Mouse (Mus musculus): Measurements from ENCODE around the gene Gphn. TPM values are rescaled to one million over a fixed set of nuclear protein-coding genes. Genes with fewer than 3 reads are reported as not detected.
"Not testable (repeated sequence)": the region's sequence is repeated elsewhere in the genome, so short reads cannot be mapped to it uniquely, and the experiment has no call there.

Gene Gphn
- total RNA-seq, 2 experiments from 2014 or later: 78.9 to 81.8 TPM

DNA sequence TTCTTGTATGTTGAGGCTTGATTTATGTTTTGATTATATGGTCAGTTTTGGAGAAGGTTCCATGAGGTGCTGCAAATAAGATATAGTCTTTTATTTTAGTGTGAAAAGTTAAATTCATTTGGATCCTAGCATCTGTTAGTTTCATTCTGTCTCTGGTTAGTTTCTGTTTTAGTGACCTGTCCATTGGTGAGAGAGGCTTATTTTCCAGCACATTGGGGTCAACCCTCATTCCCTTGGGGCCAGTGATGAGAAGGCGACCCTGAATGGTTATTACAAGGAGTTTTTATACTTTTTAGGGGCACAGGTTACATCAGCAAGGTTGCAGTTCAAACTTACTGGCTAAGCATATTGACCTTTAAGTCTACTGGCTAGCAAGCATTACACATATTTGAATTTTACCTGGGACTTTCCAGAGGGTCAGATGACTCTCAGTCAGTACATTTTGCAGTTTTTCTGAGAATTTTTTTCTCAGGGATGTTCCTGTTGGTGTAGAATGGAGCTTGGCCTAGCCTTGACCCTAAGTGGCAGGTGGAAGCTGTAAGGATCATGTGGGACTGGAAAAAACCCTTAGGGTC lies 72.7 kb downstream of the Gphn start:
- intact Hi-C loops (cut with DNase I): no loop called here
- no peak for DNase-seq (ENCODE audit: extremely low spot score in 1 of 2, low spot score in 2 of 2)

DNA sequence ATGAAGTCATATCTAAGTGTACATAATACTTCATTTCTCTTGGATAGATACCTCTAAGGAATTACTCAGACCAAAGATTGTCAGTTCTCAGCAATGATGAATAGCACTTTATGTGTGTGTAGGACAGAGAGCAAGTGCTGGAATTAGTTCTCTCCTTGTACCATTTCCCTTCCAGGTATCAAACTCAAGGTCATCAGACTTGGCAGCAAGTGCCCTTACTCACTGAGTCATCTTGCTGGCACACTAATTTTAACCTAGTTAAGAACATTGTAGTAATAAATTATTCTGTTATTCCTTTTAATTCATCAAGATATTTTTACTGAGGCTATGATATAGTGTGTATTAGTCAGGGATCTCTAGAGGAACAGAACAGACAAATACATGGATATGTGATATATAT lies 88.9 kb downstream of the Gphn start:
- intact Hi-C loops (cut with DNase I): no loop called here
- DNase-seq (ENCODE audit: extremely low spot score in 1 of 2, low spot score in 2 of 2): no peak

- no peak for DNase-seq (ENCODE audit: extremely low spot score in 1 of 2, low spot score in 2 of 2)
- intact Hi-C loops (cut with DNase I): no loop called here
Measured at GRCm38 (mm10) chr12:78327946-78328345, 101.8 kb downstream of the Gphn start.

DNA sequence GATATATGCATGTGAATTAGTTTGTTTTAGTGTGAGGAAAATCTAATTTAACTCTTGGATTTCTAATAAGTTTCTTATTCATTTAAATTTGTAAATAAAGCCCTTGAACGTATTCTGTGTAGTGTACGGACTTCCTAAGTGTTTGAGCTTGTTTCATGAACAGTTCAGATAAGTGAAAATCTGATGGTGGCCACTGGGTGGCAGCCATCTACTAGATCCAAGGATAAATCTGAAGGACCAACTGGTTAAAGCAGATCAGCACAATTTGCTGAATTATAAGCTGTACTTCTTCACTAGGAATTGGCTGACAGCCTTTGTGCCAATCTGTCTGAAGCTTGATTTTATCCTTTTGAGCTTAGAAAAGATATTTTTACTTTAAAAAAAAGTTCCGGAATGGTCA lies 105.9 kb downstream of the Gphn start:
- intact Hi-C loops (cut with DNase I): no loop called here
- DNase-seq (ENCODE audit: extremely low spot score in 1 of 2, low spot score in 2 of 2): peak; percentile 56 to 59

DNA sequence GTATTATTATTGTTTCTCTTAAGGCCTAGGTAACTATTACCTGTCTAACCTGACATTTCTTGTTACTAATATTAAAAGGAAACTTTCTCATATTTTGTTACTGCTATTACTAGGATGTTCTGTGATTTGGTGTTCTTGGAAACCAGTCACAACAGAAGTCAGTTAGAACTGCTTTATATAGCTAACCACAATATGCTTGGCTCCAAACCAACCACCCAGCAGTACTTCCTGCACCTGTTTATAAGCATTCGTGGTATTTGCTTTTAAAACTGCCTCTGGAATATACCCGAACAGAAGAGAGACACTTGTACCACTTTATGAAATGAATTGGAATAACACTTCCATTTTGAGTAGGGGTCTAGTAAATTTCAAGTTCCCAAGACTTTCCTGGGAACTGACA lies 130.3 kb downstream of the Gphn start:
- intact Hi-C loops (cut with DNase I): no loop called here
- no peak for DNase-seq (ENCODE audit: extremely low spot score in 1 of 2, low spot score in 2 of 2)

DNA sequence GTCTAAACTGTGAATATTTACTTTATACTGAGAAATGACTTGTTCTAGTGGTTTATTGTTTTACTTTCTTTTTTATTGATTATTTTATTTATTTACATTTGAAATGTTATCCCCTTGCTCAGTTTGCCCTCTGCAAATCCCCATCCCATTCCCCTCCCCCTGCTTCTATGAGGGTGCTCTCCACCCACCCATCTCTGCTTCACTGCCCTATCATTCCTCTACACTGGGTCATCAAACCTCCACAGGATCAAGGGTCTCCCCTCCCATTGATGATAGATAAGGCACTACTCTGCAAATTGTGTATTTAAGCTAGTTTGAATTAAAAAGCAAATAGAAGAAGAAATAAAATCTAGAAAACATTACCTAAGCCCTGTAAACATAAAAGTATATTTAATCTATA lies 163.1 kb downstream of the Gphn start:
- intact Hi-C loops (cut with DNase I): no loop called here
- DNase-seq (ENCODE audit: extremely low spot score in 1 of 2, low spot score in 2 of 2): no peak

DNA sequence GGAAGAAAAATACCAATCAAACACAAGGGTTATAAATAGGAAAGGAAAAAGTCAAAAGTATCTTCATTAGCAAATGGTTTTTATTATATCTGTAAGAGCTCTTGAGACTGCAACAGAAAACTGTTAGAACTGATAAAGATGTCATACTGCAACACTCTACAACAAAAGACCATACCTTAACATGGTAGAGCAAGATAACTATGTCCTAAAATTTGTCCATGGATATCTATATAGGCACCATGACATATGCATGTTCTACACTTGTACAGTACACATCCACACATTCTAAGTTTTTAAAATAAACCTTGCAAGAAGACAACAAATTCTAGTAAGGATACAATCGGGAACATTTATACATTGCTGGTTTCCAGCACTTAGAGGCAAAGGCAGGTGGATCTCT lies 169.1 kb downstream of the Gphn start:
- no peak for DNase-seq (ENCODE audit: extremely low spot score in 1 of 2, low spot score in 2 of 2)
- intact Hi-C loops (cut with DNase I): no loop called here

- not testable (repeated sequence) for DNase-seq (ENCODE audit: extremely low spot score in 1 of 2, low spot score in 2 of 2)
Measured at GRCm38 (mm10) chr12:78407518-78407917, 181.3 kb downstream of the Gphn start.

DNA sequence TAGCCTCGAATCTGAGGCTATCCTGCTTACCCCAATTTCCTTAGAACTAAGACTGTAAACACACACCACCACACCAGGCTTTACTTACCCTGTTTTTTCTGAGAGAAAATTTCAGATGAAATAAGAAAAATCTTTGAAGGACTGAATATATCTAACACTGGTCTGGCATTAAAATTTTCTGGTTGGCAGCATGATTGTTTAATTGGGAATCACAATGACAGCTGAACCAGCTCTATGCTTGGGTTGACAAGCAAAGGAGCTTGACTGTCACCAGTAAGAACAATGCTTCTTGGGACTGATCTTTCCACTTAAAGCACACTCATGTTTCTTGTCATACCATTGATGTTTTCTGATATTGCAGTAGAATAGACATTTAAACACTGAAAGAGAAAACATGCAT lies 296.0 kb downstream of the Gphn start:
- intact Hi-C loops (cut with DNase I): no loop called here
- no peak for DNase-seq (ENCODE audit: extremely low spot score in 1 of 2, low spot score in 2 of 2)

More at GRCm38 (mm10) chr12:78407518-78407917, 181.3 kb downstream of the Gphn start:
- intact Hi-C loops (cut with DNase I): not testable (repeated sequence)

DNA sequence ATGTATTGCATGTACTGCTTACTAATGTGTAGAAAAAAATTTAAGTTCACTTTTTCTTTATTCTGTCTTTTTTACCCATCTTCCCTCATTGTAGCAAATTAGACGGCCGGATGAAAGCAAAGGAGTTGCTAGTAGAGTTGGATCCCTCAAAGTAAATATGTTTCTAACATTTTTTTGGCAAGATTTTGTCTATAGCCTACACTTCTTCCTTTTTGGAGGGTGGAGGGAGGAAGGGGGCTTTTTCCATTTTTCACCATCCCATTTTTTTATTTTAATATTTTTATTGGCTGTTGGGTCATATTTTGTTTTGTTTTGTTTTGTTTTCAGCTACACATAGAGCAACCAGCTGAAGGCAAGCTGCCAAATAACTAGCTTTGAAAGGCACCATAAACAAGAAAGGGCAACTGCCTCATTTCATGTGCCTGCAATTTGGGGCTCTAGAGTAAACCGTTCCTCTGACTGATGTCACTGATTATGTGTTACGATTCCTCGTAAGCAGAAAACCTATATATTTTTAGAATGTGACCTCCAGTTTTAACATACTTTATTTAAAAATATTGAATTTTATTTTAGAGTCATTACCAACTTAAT lies 296.7 kb downstream of the Gphn start:
- intact Hi-C loops (cut with DNase I): no loop called here
- no peak for DNase-seq (ENCODE audit: extremely low spot score in 1 of 2, low spot score in 2 of 2)

DNA sequence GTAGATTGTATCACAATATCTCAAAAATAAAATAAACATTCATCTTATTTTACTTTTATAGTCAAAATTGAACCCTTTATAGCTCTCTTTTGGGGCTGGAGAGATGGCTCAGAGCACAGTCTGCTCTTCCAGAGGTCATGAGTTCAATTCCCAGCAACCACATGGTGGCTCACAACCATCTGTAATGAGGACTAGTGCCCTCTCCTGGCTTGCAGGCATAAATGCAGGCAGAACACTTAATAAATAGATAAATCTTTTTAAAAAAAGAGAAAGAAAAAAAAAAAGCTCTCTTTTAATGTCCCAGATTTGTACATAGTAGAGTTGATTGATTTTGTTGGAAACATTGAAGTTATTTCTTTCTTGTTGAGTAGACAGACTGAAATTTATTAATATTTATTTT lies 311.4 kb downstream of the Gphn start:
- DNase-seq (ENCODE audit: extremely low spot score in 1 of 2, low spot score in 2 of 2); intact Hi-C loops (cut with DNase I): not testable (repeated sequence)

GRCm38 (mm10) chr12:78550913-78551312 lies 324.7 kb downstream of the Gphn start:
- intact Hi-C loops (cut with DNase I): no loop called here
- DNase-seq (ENCODE audit: extremely low spot score in 1 of 2, low spot score in 2 of 2): no peak

DNA sequence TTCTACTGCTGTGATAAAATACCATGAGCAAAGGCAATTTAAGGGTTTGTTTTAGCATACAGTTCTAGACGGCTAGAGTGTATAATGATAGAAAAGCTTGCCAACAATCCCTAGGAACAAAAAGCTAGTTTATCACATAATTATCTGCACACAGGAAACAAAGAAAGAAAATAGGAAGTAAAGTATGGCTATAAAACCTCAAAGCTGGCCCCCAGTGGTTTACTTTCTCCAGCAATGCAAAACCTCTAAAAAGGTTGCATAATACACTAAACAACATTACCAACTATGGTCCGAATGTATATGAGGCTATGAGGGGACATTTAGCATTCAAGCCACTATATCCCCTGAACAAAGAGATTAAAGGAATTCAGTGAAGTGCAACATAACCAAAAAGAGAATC lies 405.6 kb downstream of the Gphn start:
- intact Hi-C loops (cut with DNase I): no loop called here
- DNase-seq (ENCODE audit: extremely low spot score in 1 of 2, low spot score in 2 of 2): no peak

DNA sequence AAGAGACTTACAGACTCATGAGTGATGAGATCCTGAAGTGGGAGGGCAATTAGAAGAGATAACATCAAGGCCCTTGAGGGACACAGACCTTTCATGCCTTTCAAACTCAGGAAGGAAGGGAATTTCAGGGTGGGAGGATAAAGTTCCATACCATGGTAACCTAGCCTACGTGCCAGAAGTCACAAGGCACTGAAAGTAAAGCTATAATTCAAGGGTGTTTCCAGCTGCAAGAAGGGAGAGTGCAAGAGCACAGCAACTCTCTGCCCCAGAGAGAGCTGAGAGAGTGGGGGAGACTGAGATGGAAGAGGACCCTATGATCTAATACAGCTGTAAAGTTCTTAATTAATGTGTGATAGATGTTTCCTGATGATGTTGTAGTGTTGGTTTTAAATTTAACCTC lies 413.3 kb downstream of the Gphn start:
- intact Hi-C loops (cut with DNase I): no loop called here
- no peak for DNase-seq (ENCODE audit: extremely low spot score in 1 of 2, low spot score in 2 of 2)

GRCm38 (mm10) chr12:78640086-78640485 lies 413.9 kb downstream of the Gphn start:
- intact Hi-C loops (cut with DNase I): no loop called here
- DNase-seq (ENCODE audit: extremely low spot score in 1 of 2, low spot score in 2 of 2): no peak

DNA sequence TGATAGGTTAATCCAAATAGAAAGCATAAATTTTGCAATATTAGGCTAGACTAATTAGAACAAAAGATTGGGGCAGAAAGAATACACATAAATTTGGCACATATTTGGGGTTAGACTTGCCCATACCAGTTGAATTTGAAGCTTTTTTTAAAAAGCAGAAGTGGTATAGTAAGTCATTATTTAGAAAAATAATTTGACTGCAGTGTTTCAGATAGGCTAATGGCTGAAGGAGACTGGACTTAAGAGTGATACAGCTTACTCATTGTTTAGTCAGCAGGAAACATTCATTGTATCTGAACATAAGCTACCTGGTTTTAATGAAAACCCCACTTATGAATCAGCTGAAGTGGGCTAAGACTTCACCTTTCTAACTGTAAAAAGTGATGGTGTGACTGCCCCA lies 415.0 kb downstream of the Gphn start:
- DNase-seq (ENCODE audit: extremely low spot score in 1 of 2, low spot score in 2 of 2): no peak
- intact Hi-C loops (cut with DNase I): no loop called here

DNA sequence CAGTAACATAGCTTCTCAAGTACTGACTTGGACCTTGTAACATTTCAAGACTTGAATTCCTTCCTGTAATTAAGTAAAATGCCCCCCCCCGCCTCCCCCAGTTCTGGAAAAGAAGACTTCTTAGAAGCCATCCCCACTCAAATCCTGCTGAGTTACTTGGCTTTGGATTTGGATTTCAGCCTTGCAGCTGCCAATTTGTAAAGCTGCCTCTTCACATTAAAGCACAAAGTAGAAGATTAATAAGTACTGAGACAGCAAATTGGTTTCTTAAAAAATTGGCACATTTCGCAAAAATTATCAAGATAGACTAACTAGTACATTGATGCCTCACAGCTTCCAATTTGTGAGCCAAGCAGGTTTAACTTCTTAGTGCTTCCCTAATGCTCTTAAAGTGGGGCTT lies 417.5 kb downstream of the Gphn start:
- intact Hi-C loops (cut with DNase I): no loop called here
- no peak for DNase-seq (ENCODE audit: extremely low spot score in 1 of 2, low spot score in 2 of 2)

GRCm38 (mm10) chr12:78645282-78645681 lies 419.1 kb downstream of the Gphn start:
- no peak for DNase-seq (ENCODE audit: extremely low spot score in 1 of 2, low spot score in 2 of 2)
- intact Hi-C loops (cut with DNase I): no loop called here

GRCm38 (mm10) chr12:78659718-78660304 lies 433.6 kb downstream of the Gphn start:
- intact Hi-C loops (cut with DNase I): no loop called here
- no peak for DNase-seq (ENCODE audit: extremely low spot score in 1 of 2, low spot score in 2 of 2)

GRCm38 (mm10) chr12:78678101-78678806 lies 452.1 kb downstream of the Gphn start:
- DNase-seq (ENCODE audit: extremely low spot score in 1 of 2, low spot score in 2 of 2): no peak
- intact Hi-C loops (cut with DNase I): no loop called here
